Mouse (Mus musculus) layer of hippocampus, adult 9-11 months (tissue): ENCODE measurements around the gene Nr3c2.

Experiments used
- DNase-seq: peaks from one replicate; pipeline ENCODE4 v3.0.0; 2022

The Nr3c2 gene

GRCm38 (mm10) chr8:76899411-76900154 lies at the start of gene Nr3c2:
Gene Nr3c2 (plus strand): TSS chr8:76899442.
- peak; percentile 49 for DNase-seq

GRCm38 (mm10) chr8:76858534-76858933 lies 40.7 kb upstream of the Nr3c2 start:
- no peak for DNase-seq

GRCm38 (mm10) chr8:76859709-76860108 lies 39.5 kb upstream of the Nr3c2 start:
- no peak for DNase-seq

- DNase-seq, result no peak
Observed at GRCm38 (mm10) chr8:76863066-76863465, 36.2 kb upstream of the Nr3c2 start.

GRCm38 (mm10) chr8:76876809-76877208 lies 22.4 kb upstream of the Nr3c2 start:
- peak; percentile 41 for DNase-seq

GRCm38 (mm10) chr8:76897050-76897449 lies 2.2 kb upstream of the Nr3c2 start:
- DNase-seq, result no peak

GRCm38 (mm10) chr8:76898721-76899410 lies 376 bp upstream of the Nr3c2 start:
- peak; percentile 63 for DNase-seq

- DNase-seq, result peak; percentile 35
Observed at GRCm38 (mm10) chr8:76900155-76901141, 1.2 kb downstream of the Nr3c2 start.

GRCm38 (mm10) chr8:76901430-76902204 lies 2.4 kb downstream of the Nr3c2 start:
- DNase-seq, result peak; percentile 98

GRCm38 (mm10) chr8:76902205-76903078 lies 3.2 kb downstream of the Nr3c2 start:
- DNase-seq, result no peak

GRCm38 (mm10) chr8:76911206-76911605 lies 12.0 kb downstream of the Nr3c2 start:
- no peak for DNase-seq

GRCm38 (mm10) chr8:76912678-76913077 lies 13.4 kb downstream of the Nr3c2 start:
- DNase-seq, result no peak

GRCm38 (mm10) chr8:76913207-76913606 lies 14.0 kb downstream of the Nr3c2 start:
- no peak for DNase-seq

GRCm38 (mm10) chr8:76915260-76915659 lies 16.0 kb downstream of the Nr3c2 start:
- DNase-seq, result no peak

GRCm38 (mm10) chr8:76919546-76919945 lies 20.3 kb downstream of the Nr3c2 start:
- no peak for DNase-seq

- no peak for DNase-seq
Observed at GRCm38 (mm10) chr8:76924150-76924549, 24.9 kb downstream of the Nr3c2 start.

- DNase-seq, result no peak
Observed at GRCm38 (mm10) chr8:76928326-76928725, 29.1 kb downstream of the Nr3c2 start.

GRCm38 (mm10) chr8:76928808-76929207 lies 29.6 kb downstream of the Nr3c2 start:
- no peak for DNase-seq

- DNase-seq, result no peak
Observed at GRCm38 (mm10) chr8:76965046-76965445, 65.8 kb downstream of the Nr3c2 start.

GRCm38 (mm10) chr8:76971187-76971586 lies 71.9 kb downstream of the Nr3c2 start:
- DNase-seq, result no peak

GRCm38 (mm10) chr8:76971761-76972404 lies 72.6 kb downstream of the Nr3c2 start:
- DNase-seq, result no peak
